Mouse (Mus musculus) midbrain, embryonic 14.5 days (tissue): ENCODE measurements around the gene Fgfr2. TPM values are rescaled to one million over a fixed set of nuclear protein-coding genes. Genes with fewer than 3 reads are reported as not detected.

Source experiments
- ATAC-seq: fragments of 200-750 bp; cut with Nextera tagmentation; 2 replicates; pipeline ENCODE4 v1.8.0; 2017; ENCODE audit warnings: moderate number of reproducible peaks, moderate library complexity; ENCODE audit not compliant: low FRiP score, low TSS enrichment
- DNase-seq: peaks from one replicate; pipeline ENCODE4 v3.0.0-alpha.2; 2015
- H3K27ac ChIP-seq: fragments of 300-500 bp; sonication (generic); replicated peaks from 2 replicates; pipeline ENCODE4 v1.5.1; 2014; ENCODE audit warnings: mild to moderate bottlenecking, low read depth, low read length, moderate library complexity
- H3K27me3 ChIP-seq: fragments of 300-500 bp; sonication (generic); 2 replicates; pipeline ENCODE4 v1.6.1; 2014; ENCODE audit warnings: low read length, control low read depth, mixed read lengths; ENCODE audit not compliant: control insufficient read depth, insufficient read depth
- H3K36me3 ChIP-seq: fragments of 300-500 bp; sonication (generic); 2 replicates; pipeline ENCODE4 v1.6.1; 2014; ENCODE audit warnings: low read length, control low read depth; ENCODE audit not compliant: control insufficient read depth, insufficient read depth
- H3K4me1 ChIP-seq: fragments of 300-500 bp; sonication (generic); 2 replicates; pipeline ENCODE4 v1.6.1; 2014; ENCODE audit warnings: mild to moderate bottlenecking, antibody characterized with exemption, low read length, control low read depth; ENCODE audit not compliant: control insufficient read depth, insufficient read depth
- H3K4me2 ChIP-seq: fragments of 300-500 bp; sonication (generic); 2 replicates; pipeline ENCODE4 v1.6.1; 2014; ENCODE audit warnings: mild to moderate bottlenecking, low read length, moderate library complexity
- H3K4me3 ChIP-seq: fragments of 300-500 bp; sonication (generic); replicated peaks from 2 replicates; pipeline ENCODE4 v1.5.1; 2014; ENCODE audit warnings: low read depth, low read length
- H3K9ac ChIP-seq: fragments of 300-500 bp; sonication (generic); replicated peaks from 2 replicates; pipeline ENCODE4 v1.6.1; 2014; ENCODE audit warnings: mild to moderate bottlenecking, low read length, moderate library complexity
- H3K9me3 ChIP-seq: fragments of 300-500 bp; sonication (generic); 2 replicates; pipeline ENCODE4 v1.6.1; 2016; ENCODE audit warnings: low read length, control low read depth, mixed read lengths; ENCODE audit not compliant: control insufficient read depth
- WGBS: fragments of 180-500 bp; shearing (Covaris S2); extraction: QIAGEN DNeasy Blood & Tissue Kit; methylation state at CpG from one replicate; pipeline ENCODE4 v1.1.7; 2014; 5-methylcytosine and 5-hydroxymethylcytosine counted together
- polyA plus RNA-seq: library from polyadenylated mRNA; unstranded; fragments of >200 nt; fragmentation: Nextera tagmentation; extraction: Ambion mirVana; gene quantifications from 2 replicates; pipeline ENCODE4 v1.2.1, GENCODE M21; 2014

Gene Fgfr2
- polyA plus RNA-seq, 1 experiment from 2014 or later, result 28.1 TPM

GRCm38 (mm10) chr7:132171716-132172115, 951.4 kb downstream of the Fgfr2 start:
- Histone ChIP-seq H3K27me3 (no peaks in the 10 kb centered on the region), H3K27ac (peak overlapping the region; percentile 78), H3K36me3 (no peaks in the 10 kb centered on the region), H3K9ac (no peak overlapping the region), H3K4me3 (no peak overlapping the region), H3K9me3 (no peaks in the 10 kb centered on the region), H3K4me2 (no peak overlapping the region), H3K4me1 (peaks cover 12% of the 10 kb centered on the region)
- no peak for ATAC-seq
- WGBS, result 76% methylated on average over 5 of the region's 5 CpGs
- DNase-seq, result no peak

GRCm38 (mm10) chr7:132169419-132170169, 953.6 kb downstream of the Fgfr2 start:
- peak; percentile 60 for DNase-seq
- Histone ChIP-seq H3K4me1 (peaks cover 12% of the 10 kb centered on the region), H3K27me3 (no peaks in the 10 kb centered on the region), H3K9me3 (no peaks in the 10 kb centered on the region), H3K4me3 (no peak overlapping the region), H3K27ac (0 out of 2 replicates have a peak overlapping the region, but pooled peaks have one; percentile 26), H3K9ac (no peak overlapping the region), H3K36me3 (no peaks in the 10 kb centered on the region), H3K4me2 (no peak overlapping the region)
- no peak for ATAC-seq
- 47% methylated on average over 7 of the region's 7 CpGs for whole genome bisulfite sequencing

GRCm38 (mm10) chr7:132167239-132167638, 955.9 kb downstream of the Fgfr2 start:
- Histone ChIP-seq H3K36me3 (no peaks in the 10 kb centered on the region), H3K4me2 (no peak overlapping the region), H3K9ac (no peak overlapping the region), H3K27ac (no peak overlapping the region), H3K4me3 (no peak overlapping the region), H3K9me3 (no peaks in the 10 kb centered on the region), H3K27me3 (no peaks in the 10 kb centered on the region), H3K4me1 (peaks cover 5% of the 10 kb centered on the region; the same call in 1 of the 2 replicates)
- 76% methylated on average over 4 of the region's 4 CpGs for WGBS
- no peak for DNase-seq
- ATAC-seq, result no peak

GRCm38 (mm10) chr7:132162254-132162653, 960.9 kb downstream of the Fgfr2 start:
- DNase-seq, result peak; percentile 54
- WGBS, result 63% methylated on average over 3 of the region's 3 CpGs
- no peak for ATAC-seq
- H3K27me3 ChIP-seq, result no peaks in the 10 kb centered on the region
- no peak overlapping the region for H3K9ac ChIP-seq
- H3K4me3 ChIP-seq, result no peak overlapping the region
- no peaks in the 10 kb centered on the region for H3K36me3 ChIP-seq
- H3K4me1 ChIP-seq, result peaks cover 6% of the 10 kb centered on the region
- no peak overlapping the region for H3K4me2 ChIP-seq
- H3K9me3 ChIP-seq, result no peaks in the 10 kb centered on the region
- peak overlapping the region; percentile 28; the same call in 1 of the 2 replicates for H3K27ac ChIP-seq

GRCm38 (mm10) chr7:132158321-132159025, 964.7 kb downstream of the Fgfr2 start:
- ATAC-seq (0 out of 2 replicates have a peak, but pooled peaks have one; percentile 43), DNase-seq (peak; percentile 72)
- H3K4me2 ChIP-seq, result no peak overlapping the region
- peaks cover 21% of the 10 kb centered on the region for H3K4me1 ChIP-seq
- peak overlapping the region; percentile 50 for H3K27ac ChIP-seq
- H3K9me3 ChIP-seq, result no peaks in the 10 kb centered on the region
- no peak overlapping the region for H3K4me3 ChIP-seq
- no peak overlapping the region for H3K9ac ChIP-seq
- H3K27me3 ChIP-seq, result peaks cover 9% of the 10 kb centered on the region; the same call in 1 of the 2 replicates
- 47% methylated on average over 9 of the region's 9 CpGs for WGBS
- H3K36me3 ChIP-seq, result no peaks in the 10 kb centered on the region

- H3K9me3 ChIP-seq, result no peaks in the 10 kb centered on the region
- WGBS, result 3% methylated on average over 41 of the region's 43 CpGs
- H3K27ac ChIP-seq, result no peak within 1 kb of the TSS
- H3K36me3 ChIP-seq, result no peaks in the 10 kb centered on the region
- peaks cover 9% of the 10 kb centered on the region; the same call in 1 of the 2 replicates for H3K27me3 ChIP-seq
- DNase-seq (peak; percentile 44), ATAC-seq (no peak)
- peak within 1 kb of the TSS; percentile 46 for H3K9ac ChIP-seq
- peaks cover 21% of the 10 kb centered on the region for H3K4me1 ChIP-seq
- peak within 1 kb of the TSS; percentile 30 for H3K4me3 ChIP-seq
- peak within 1 kb of the TSS; percentile 62 for H3K4me2 ChIP-seq
Measured at GRCm38 (mm10) chr7:132154368-132154961, 968.7 kb downstream of the Fgfr2 start, which contains the start of gene Cpxm2. Cpxm2 (minus strand) TSS chr7:132154739.

- peaks cover 21% of the 10 kb centered on the region for H3K4me1 ChIP-seq
- peak overlapping the region; percentile 62 for H3K4me2 ChIP-seq
- H3K9me3 ChIP-seq, result no peaks in the 10 kb centered on the region
- H3K27ac ChIP-seq, result no peak overlapping the region
- H3K36me3 ChIP-seq, result no peaks in the 10 kb centered on the region
- no peak overlapping the region for H3K4me3 ChIP-seq
- no peak overlapping the region for H3K9ac ChIP-seq
- 20% methylated on average over 6 of the region's 6 CpGs for WGBS
- ATAC-seq, result peak; percentile 50; the same call in 1 of the 2 replicates
- peaks cover 9% of the 10 kb centered on the region; the same call in 1 of the 2 replicates for H3K27me3 ChIP-seq
- DNase-seq, result peak; percentile 42
Measured at GRCm38 (mm10) chr7:132153725-132154147, 969.4 kb downstream of the Fgfr2 start.

- H3K4me3 ChIP-seq, result no peak overlapping the region
- H3K9ac ChIP-seq, result no peak overlapping the region
- no peak overlapping the region for H3K27ac ChIP-seq
- H3K9me3 ChIP-seq, result no peaks in the 10 kb centered on the region
- DNase-seq, result no peak
- ATAC-seq, result no peak
- no peaks in the 10 kb centered on the region for H3K27me3 ChIP-seq
- no peaks in the 10 kb centered on the region for H3K4me1 ChIP-seq
- H3K36me3 ChIP-seq, result no peaks in the 10 kb centered on the region
- 84% methylated on average over 15 of the region's 15 CpGs for WGBS
- H3K4me2 ChIP-seq, result no peak overlapping the region
Measured at GRCm38 (mm10) chr7:132145227-132145800, 977.8 kb downstream of the Fgfr2 start.
